Mouse (Mus musculus): ENCODE results near the gene Cyp46a1.

DNA sequence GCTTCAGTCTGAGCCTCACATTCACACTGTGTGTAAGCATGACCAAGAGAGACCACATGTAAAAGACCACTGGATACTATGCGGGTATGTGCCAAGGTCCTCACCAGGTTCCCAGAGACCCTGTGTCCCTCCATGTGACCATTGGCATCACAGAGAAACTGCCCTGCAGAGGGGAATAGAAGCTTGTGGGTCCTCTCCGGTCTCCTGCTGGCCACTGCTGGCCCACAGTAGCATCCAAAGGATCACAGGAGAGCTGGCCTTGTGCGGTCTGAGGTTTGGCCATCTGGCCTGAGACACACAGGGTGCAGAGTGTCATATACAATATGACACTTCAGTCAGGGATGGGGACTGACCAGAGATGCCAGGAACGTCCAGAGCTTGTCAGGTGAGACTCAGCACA is 24.1 kb upstream of the Cyp46a1 start:
- TF ChIP-seq USF1 (IDR thresholded peaks at IDR 0.05; ENCODE audit: low read depth, low read length) (no peak), EP300 (IDR thresholded peaks at IDR 0.05; ENCODE audit: low read depth in 1 of 2, low read length in 2 of 2) (no peak), CHD2 (IDR thresholded peaks at IDR 0.05; ENCODE audit: low read length) (no peak), NRF1 (IDR thresholded peaks at IDR 0.05; ENCODE audit: insufficient read depth, low read depth, low read length, poor library complexity, severe bottlenecking) (no peak), POLR2A (IDR thresholded peaks at IDR 0.05; ENCODE audit: control insufficient read depth in 1 of 2, insufficient read depth in 1 of 2, low read depth in 1 of 2, low read length in 2 of 2, poor library complexity in 1 of 2) (no peak)

Data from MEL (cell line).